Mouse (Mus musculus): ENCODE measurements at regions not wholly inside any gene's neighbourhood (a gene's known extent, or its start where the extent isn't known, plus 50 kb on each side); places are given as distances from the start of the nearest gene placed in this dataset.

- TF ChIP-seq CTCF (IDR thresholded peaks at IDR 0.05; ENCODE audit: extremely low read depth, insufficient read depth, low read length) (no peak), POLR2A (IDR thresholded peaks at IDR 0.05; ENCODE audit: extremely low read depth, insufficient read depth, low read length) (no peak)
Measured at GRCm38 (mm10) chr7:83077919-83078265, 210.8 kb downstream of the Mex3b start.
